Mouse (Mus musculus) heart, postnatal 0 days (tissue): Measurements from ENCODE around the gene Cstad.
A peak's percentile ranks its signal among the peaks of the same experiment; 100 is the strongest.

Experiments used
- CTCF ChIP-seq: IDR thresholded peaks from 2 replicates; pipeline ENCODE4 v1.5.1; 2016; ENCODE audit warnings: antibody characterized with exemption, control low read depth, low read depth
- EP300 ChIP-seq: IDR thresholded peaks from 2 replicates; pipeline ENCODE4 v1.6.1; 2016; ENCODE audit warnings: antibody characterized with exemption, low read depth

DNA sequence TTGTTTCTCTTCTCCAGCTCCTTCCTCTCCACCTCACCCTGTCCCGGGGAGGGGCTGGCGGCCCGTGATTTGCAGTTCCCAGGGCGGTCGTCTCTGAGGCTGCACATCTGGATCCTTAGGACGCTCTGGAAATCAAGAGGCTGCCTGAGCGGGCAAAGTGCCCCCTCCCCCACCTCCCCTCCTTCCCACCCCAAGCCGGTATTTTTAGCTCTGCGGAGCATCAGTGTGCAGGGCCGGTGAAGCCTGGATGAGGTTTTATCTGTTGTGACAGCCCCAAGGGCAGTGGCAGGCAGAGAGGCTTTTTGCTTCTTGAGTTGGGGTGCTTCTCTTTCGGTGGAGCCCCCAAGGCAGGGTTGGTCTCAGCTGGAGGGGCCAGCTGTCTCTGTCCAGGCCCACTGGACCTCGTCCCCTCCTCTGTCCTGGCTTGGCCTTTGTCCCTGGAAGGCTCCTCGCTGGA lies 57.8 kb downstream of the Cstad start:
- TF ChIP-seq CTCF: no peak
- peak; percentile 15 for TF ChIP-seq EP300
